Mouse (Mus musculus) midbrain, postnatal 0 days (tissue): ENCODE results near the gene Neurl2. TPM values are rescaled to one million over a fixed set of nuclear protein-coding genes. Genes with fewer than 3 reads are reported as not detected.
A peak's percentile ranks its signal among the peaks of the same experiment; 100 is the strongest.

Experiments used
- ATAC-seq: fragments of 200-750 bp; cut with Nextera tagmentation; 2 replicates; pipeline ENCODE4 v1.8.0; 2017; ENCODE audit warnings: moderate number of reproducible peaks, mild to moderate bottlenecking, moderate TSS enrichment, moderate library complexity; ENCODE audit not compliant: low FRiP score
- DNase-seq: peaks from one replicate; pipeline ENCODE4 v3.0.0-alpha.2; 2015; ENCODE audit warnings: low spot score
- H3K27ac ChIP-seq: fragments of 300-500 bp; sonication (generic); 2 replicates; pipeline ENCODE4 v1.5.1; 2014; ENCODE audit warnings: low read depth, mild to moderate bottlenecking, low read length, mixed read lengths
- H3K27me3 ChIP-seq: fragments of 300-500 bp; sonication (generic); 2 replicates; pipeline ENCODE4 v1.6.1; 2014; ENCODE audit warnings: low read length, control low read depth, mixed read lengths; ENCODE audit not compliant: insufficient read depth
- H3K36me3 ChIP-seq: fragments of 300-500 bp; sonication (generic); 2 replicates; pipeline ENCODE4 v1.6.1; 2014; ENCODE audit warnings: low read length, control low read depth, mixed read lengths; ENCODE audit not compliant: insufficient read depth
- H3K4me1 ChIP-seq: fragments of 300-500 bp; sonication (generic); 2 replicates; pipeline ENCODE4 v1.6.1; 2014; ENCODE audit warnings: mild to moderate bottlenecking, control low read depth, antibody characterized with exemption, low read length, mixed read lengths; ENCODE audit not compliant: insufficient read depth
- H3K4me2 ChIP-seq: fragments of 300-500 bp; sonication (generic); 2 replicates; pipeline ENCODE4 v1.6.1; 2014; ENCODE audit warnings: low read depth, mild to moderate bottlenecking, low read length, mixed read lengths; ENCODE audit not compliant: poor library complexity, severe bottlenecking
- H3K4me3 ChIP-seq: fragments of 300-500 bp; sonication (generic); 2 replicates; pipeline ENCODE4 v1.5.1; 2014; ENCODE audit warnings: low read depth, mild to moderate bottlenecking, low read length, moderate library complexity
- H3K9ac ChIP-seq: fragments of 300-500 bp; sonication (generic); replicated peaks from 2 replicates; pipeline ENCODE4 v1.6.1; 2014; ENCODE audit warnings: mild to moderate bottlenecking, low read length, moderate library complexity, mixed read lengths; ENCODE audit not compliant: poor library complexity, severe bottlenecking
- H3K9me3 ChIP-seq: fragments of 300-500 bp; sonication (generic); 2 replicates; pipeline ENCODE4 v1.6.1; 2016; ENCODE audit warnings: low read length, control low read depth
- CTCF ChIP-seq: IDR thresholded peaks from 2 replicates; pipeline ENCODE4 v1.5.1; 2016; ENCODE audit warnings: antibody characterized with exemption, mild to moderate bottlenecking
- whole genome bisulfite sequencing: fragments of 180-500 bp; shearing (Covaris S2); extraction: QIAGEN DNeasy Blood & Tissue Kit; methylation state at CpG from one replicate; pipeline ENCODE4 v1.1.7; 2014; 5-methylcytosine and 5-hydroxymethylcytosine counted together
- polyA plus RNA-seq: library from polyadenylated mRNA; unstranded; fragments of >200 nt; fragmentation: Nextera tagmentation; extraction: Ambion mirVana; gene quantifications from 2 replicates; pipeline ENCODE4 v1.2.1, GENCODE M21; 2015
- total RNA-seq: library from RNA; depleted of rRNA; stranded (reverse); fragments of >200 nt; gene quantifications from 2 replicates; pipeline ENCODE4 v1.2.3, GENCODE M21; 2014

Gene Neurl2
- total and polyA plus RNA-seq, 2 experiments from 2014 or later = 7.8 to 11.2 TPM

GRCm38 (mm10) chr2:164787032-164787431 lies 46.2 kb downstream of the Neurl2 start:
- peak overlapping the region; percentile 90 for H3K4me2 ChIP-seq
- ATAC-seq = no peak
- H3K27ac ChIP-seq = no peak overlapping the region
- TF ChIP-seq CTCF = no peak
- H3K27me3 ChIP-seq = no peaks in the 10 kb centered on the region
- no peaks in the 10 kb centered on the region for H3K9me3 ChIP-seq
- peak overlapping the region; percentile 94; the same call in 1 of the 2 replicates for H3K9ac ChIP-seq
- H3K4me3 ChIP-seq = peak overlapping the region; percentile 77
- no peak for DNase-seq
- peaks cover 6% of the 10 kb centered on the region; the same call in 1 of the 2 replicates for H3K4me1 ChIP-seq
- H3K36me3 ChIP-seq = peaks cover 12% of the 10 kb centered on the region; the same call in 1 of the 2 replicates
- WGBS = 82% methylated on average over 3 of the region's 3 CpGs

GRCm38 (mm10) chr2:164786388-164786885 lies 46.8 kb downstream of the Neurl2 start:
- H3K9me3 ChIP-seq = no peaks in the 10 kb centered on the region
- peak overlapping the region; percentile 94 for H3K9ac ChIP-seq
- peak overlapping the region; percentile 84 for H3K27ac ChIP-seq
- no peaks in the 10 kb centered on the region for H3K27me3 ChIP-seq
- WGBS = 9% methylated on average over 15 of the region's 15 CpGs
- TF ChIP-seq CTCF = no peak
- peaks cover 7% of the 10 kb centered on the region; the same call in 1 of the 2 replicates for H3K36me3 ChIP-seq
- H3K4me2 ChIP-seq = peak overlapping the region; percentile 90
- H3K4me3 ChIP-seq = peak overlapping the region; percentile 77
- H3K4me1 ChIP-seq = peaks cover 6% of the 10 kb centered on the region; the same call in 1 of the 2 replicates
- 0 out of 2 replicates have a peak, but pooled peaks have one; percentile 20 for ATAC-seq
- DNase-seq = peak; percentile 34

- peak within 1 kb of the TSS; percentile 84 for H3K27ac ChIP-seq
- peak within 1 kb of the TSS; percentile 90 for H3K4me2 ChIP-seq
- H3K27me3 ChIP-seq = no peaks in the 10 kb centered on the region
- DNase-seq (peak; percentile 81), ATAC-seq (peak; percentile 82)
- WGBS = 2% methylated on average over 75 of the region's 89 CpGs
- peak within 1 kb of the TSS; percentile 94 for H3K9ac ChIP-seq
- H3K36me3 ChIP-seq = peaks cover under 1% of the 10 kb centered on the region; the same call in 1 of the 2 replicates
- H3K9me3 ChIP-seq = no peaks in the 10 kb centered on the region
- peak within 1 kb of the TSS; percentile 77 for H3K4me3 ChIP-seq
- H3K4me1 ChIP-seq = peaks cover 6% of the 10 kb centered on the region; the same call in 1 of the 2 replicates
- TF ChIP-seq CTCF = peak; percentile 69
Measured at GRCm38 (mm10) chr2:164785481-164786387, 47.5 kb downstream of the Neurl2 start, which contains the start of gene Snx21. Gene Snx21, plus strand, starts transcription at chr2:164785823.

GRCm38 (mm10) chr2:164784869-164785420 lies 48.3 kb downstream of the Neurl2 start:
- no peaks in the 10 kb centered on the region for H3K36me3 ChIP-seq
- H3K4me3 ChIP-seq = peak overlapping the region; percentile 77
- no peaks in the 10 kb centered on the region for H3K27me3 ChIP-seq
- 8% methylated on average over 7 of the region's 7 CpGs for WGBS
- no peak for TF ChIP-seq CTCF
- peak overlapping the region; percentile 84 for H3K27ac ChIP-seq
- peaks cover 6% of the 10 kb centered on the region; the same call in 1 of the 2 replicates for H3K4me1 ChIP-seq
- no peaks in the 10 kb centered on the region for H3K9me3 ChIP-seq
- ATAC-seq (no peak), DNase-seq (no peak)
- peak overlapping the region; percentile 94 for H3K9ac ChIP-seq
- peak overlapping the region; percentile 90 for H3K4me2 ChIP-seq

GRCm38 (mm10) chr2:164783926-164784581 lies 49.2 kb downstream of the Neurl2 start:
- Histone ChIP-seq H3K9me3 (no peaks in the 10 kb centered on the region), H3K27me3 (no peaks in the 10 kb centered on the region), H3K27ac (no peak overlapping the region), H3K4me1 (peaks cover 6% of the 10 kb centered on the region; the same call in 1 of the 2 replicates), H3K36me3 (no peaks in the 10 kb centered on the region), H3K9ac (no peak overlapping the region), H3K4me3 (no peak overlapping the region), H3K4me2 (no peak overlapping the region)
- peak; percentile 48 for TF ChIP-seq CTCF
- peak; percentile 46 for DNase-seq
- 83% methylated on average over 7 of the region's 7 CpGs for WGBS
- ATAC-seq = no peak
